Mouse (Mus musculus): ENCODE measurements at regions not wholly inside any gene's neighbourhood (a gene's known extent, or its start where the extent isn't known, plus 50 kb on each side); places are given as distances from the start of the nearest gene placed in this dataset.

DNA sequence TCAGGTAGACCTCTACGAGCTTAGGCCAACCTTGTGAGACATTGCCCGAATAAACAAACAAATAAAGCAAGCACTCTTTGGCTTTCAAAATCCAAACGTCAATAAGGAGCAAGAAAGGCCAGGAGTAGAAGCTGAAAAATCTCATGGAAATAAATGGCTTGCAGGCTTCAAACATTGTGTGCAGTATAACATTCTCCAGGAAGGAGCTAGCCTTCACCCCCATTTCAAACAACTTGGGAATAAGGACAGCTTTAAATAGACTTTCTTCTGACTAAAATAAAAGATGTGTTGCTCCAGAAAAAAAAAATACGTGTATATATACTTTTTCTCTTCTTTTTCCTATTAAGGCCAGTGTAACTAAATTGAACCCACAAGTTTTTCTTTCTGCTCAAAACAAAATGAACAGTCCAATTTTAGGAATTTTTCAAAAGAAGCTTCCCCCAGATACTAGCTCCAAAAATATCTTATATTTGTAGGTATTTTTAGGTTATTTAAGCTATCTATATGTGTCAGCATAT, 196.2 kb upstream of the Arpp21 start:
- no peak for DNase-seq

DNA sequence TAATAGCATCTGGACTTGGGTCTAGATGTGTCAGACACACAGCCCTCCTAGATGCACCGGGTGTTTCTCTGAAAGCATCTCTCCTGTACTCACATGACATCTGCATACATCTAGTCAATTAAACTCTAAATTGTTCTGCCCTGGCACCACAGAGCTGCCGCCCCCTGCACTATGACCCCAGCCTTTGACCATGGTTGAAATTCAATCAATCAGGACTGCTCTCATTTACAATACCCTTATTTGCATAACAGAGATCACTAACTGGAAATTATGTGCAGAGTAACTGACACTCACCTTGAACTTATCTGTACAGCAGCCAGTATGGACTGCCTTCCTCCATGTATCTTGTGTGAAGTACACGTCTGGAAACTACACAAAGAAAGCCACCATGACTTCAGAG, 193.5 kb upstream of the Arpp21 start:
- no peak for DNase-seq

DNA sequence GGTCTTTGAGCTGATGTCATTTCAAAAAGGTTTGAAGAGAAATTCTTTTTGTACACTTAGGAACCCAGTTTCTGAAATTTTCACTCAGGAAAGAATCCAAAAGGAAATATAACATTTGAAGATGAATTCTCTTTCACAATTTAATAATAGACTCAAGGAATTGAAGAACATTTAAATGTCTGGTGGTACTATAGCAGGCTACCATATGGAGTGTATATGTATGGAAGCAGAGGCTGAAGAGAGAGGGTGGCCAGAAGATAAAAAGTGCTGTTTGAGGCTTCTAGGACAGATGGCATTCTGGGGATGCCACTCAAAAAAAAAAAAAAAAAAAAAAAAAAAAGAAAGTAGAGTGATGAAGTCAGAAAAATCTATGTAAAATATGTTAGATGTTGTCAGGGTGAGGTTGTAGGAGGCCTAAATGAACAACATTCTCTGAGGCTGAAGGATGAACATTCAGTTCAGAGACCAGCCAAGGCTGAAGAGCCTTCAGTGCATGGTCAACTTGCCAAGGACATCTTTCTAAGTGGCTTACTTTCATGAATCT, 170.1 kb upstream of the Arpp21 start:
- DNase-seq: no peak

DNA sequence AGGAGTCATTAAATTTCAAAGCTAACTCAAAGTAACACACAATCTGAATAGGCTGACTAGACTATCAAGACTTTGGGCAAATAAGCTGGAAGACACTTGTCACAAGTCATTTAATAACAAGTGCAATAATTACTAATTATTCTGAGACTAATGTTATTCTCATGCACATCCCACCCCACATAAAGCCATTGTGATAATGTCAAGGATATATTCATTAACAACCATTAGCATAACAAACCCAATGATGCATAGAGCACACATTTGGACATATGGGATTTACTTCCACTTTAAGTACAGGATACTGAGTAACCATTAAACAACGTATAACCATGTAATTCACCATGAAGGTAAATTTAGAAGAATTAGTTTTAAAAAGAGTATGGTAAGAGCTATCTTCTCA, 135.0 kb upstream of the Arpp21 start:
- DNase-seq: no peak

DNA sequence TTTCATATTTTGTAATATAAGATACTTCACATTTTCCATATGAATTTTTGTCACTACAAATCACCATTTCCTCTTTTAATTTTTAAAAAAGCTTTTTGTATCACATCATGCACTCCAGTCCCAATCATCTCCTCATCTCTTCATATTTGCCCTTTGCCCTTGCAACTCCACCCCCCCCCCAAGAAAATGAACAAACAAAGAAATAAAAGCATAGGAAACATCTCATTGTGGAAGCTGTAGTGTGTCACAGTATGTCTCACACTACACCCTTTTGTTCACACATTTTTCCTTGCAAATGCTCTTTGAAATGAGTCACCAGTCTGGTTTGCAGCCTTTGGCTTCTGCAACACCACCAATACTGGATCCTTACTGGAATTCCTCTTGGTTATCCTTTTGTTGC, 131.6 kb upstream of the Arpp21 start:
- no peak for DNase-seq

DNA sequence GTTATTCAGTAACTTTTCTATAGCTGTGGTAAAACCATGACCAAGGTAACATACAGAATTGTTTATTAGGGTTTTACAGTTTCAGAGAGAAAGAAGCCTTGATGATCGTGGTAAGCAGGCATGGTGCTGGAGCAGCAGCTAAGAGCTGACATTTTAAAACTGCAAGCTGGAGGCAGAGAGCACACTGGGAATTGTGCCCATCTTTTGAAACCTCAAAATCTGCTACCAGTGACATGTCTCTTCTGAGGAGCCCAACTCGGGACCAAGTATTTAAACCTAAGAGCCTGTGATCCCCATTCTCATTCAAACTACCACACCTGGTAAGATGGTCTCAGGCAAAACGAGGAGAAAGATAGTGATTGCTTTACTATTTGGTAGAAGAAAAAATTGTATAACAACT, 125.6 kb upstream of the Arpp21 start:
- no peak for DNase-seq

DNA sequence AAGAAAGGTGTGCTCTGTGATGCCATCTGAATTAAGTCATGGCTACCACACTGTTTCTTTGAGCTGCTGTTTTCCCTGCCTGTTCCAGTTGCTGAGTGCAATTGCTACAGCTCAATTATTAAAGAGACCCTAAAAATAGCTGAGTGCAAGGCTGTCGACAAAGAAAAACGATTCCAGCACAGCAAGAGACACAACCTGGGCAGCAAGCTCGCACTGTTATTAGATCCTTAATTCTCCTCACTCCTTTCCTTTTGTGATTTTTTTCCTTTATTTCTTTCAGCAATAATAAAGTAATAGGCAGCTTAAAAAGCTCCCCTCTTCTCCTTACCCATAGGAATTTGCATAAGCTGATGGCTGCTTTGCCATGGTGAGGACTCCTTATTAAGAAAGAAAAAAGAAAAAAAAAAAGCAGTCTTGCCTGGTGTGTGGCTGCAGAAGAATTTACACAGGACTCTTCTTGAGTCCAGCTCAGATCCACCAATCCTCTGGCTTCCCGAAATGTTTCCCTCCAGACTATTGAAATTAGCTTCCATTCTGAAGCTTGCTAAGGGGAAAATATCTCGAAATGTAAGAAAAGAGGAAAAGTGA, 123.1 kb upstream of the Arpp21 start:
- no peak for DNase-seq

DNA sequence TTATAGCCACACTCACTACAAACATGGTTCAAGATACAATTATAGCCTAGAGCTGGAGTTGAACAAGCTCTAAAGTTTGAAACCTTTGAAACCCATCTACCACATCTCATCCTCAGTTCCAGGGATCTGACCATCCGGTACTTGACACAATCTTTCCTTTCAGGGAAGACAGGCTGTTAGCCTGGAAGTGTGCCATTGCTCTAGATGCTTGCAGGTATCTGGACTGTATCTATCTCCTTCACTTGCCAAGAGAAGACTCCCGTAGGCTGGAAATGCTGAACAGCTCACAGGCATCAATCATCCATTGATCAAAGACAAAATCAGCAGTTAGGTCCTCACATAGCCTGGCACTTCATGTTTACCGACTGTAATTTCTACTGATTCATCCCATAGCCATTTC, 117.5 kb upstream of the Arpp21 start:
- DNase-seq: no peak

DNA sequence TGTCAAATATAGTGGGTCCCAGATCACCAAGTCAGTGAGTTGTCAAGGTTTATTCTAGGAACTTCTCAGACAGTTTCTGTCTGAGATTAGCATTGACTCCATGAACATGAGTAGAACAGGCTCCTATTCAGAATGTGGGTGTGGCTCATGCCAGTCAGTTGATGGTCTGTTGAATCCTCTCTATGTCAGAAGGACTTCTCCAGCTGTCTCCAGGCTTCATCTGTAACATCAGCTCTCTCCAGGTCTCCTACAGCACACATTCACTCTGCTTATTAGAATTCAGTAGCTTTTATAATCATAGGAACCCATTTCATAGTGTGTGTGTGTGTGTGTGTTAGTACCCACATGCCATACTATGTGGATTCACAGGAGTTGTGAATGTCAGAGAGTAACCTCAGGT, 113.2 kb upstream of the Arpp21 start:
- no peak for DNase-seq

DNA sequence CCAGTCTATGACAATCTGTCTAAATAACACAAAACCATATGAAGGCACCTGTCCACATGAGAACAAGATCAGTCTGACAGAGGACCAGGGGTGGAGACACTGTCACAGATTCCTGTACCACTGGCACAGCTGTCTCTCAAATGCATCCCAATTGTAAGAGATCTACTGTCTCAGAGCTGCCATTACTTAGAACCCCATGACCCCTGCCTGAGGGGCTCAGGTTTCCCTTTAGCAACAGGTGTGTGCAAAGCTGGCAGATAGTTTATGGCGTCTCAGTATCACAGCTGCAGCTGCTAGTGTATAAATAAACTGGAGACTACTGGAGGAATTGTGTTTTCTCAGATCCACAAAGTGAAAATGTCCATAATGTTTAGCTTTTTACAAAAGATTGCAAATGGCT, 109.1 kb upstream of the Arpp21 start:
- DNase-seq: no peak

DNA sequence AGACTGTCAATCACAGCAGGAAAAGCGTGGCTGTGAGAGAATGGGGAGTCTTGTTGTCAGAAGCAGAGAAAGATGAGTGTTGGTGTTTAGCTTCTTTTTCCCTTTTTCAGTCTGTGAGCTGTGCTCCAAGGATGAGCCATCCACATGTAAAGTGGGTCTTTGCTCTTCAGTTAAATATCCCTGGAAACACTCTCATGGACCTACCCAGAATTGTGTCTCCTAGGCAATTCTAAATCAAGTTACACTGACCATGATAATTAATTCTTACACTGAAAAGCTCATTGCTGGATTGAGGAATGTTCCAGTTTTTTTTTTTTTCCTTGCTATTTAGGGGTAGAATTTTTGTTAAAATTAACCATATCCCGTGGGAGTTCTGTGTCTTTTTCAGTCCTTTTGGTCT, 104.6 kb upstream of the Arpp21 start:
- no peak for DNase-seq

DNA sequence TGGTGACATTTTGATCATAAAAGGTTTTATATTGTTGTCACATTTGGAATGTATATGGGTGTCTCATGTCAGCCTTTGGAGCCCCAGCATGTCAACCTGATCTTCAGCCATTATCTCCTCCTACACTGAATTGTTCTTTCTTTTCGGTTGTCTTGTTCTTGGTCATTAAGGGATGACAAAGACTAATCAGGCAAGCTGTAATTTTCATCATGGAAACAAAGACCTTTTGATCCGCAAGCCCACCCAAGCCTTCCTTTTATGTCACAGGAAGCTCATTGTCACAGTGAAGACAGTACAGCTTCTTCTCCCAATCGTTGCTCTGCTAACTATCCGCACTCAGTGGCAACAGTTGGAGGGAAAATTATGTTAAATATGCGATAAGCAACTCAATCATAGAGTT, 84.3 kb upstream of the Arpp21 start:
- no peak for DNase-seq

DNA sequence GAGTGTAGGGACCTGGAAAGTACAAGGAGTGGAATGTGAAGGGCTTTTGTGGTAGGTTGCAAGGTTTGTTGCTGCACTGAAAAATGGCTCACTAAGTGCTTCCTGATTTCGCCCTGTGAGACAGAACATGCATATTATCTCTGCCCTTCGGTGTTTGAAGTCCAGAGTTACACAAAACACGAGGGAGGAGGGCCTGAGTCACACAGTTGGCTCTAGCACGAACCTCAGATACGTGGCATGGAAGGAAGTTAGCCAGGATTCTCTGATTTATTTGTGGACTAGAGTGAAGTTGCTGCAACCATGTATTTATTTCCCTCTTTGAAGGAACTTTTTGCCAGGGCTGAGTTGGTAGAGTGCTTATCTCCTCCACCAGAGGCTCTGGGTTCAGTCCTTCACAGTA, 73.2 kb upstream of the Arpp21 start:
- DNase-seq: peak in 1 of 2 experiments; percentile 10

DNA sequence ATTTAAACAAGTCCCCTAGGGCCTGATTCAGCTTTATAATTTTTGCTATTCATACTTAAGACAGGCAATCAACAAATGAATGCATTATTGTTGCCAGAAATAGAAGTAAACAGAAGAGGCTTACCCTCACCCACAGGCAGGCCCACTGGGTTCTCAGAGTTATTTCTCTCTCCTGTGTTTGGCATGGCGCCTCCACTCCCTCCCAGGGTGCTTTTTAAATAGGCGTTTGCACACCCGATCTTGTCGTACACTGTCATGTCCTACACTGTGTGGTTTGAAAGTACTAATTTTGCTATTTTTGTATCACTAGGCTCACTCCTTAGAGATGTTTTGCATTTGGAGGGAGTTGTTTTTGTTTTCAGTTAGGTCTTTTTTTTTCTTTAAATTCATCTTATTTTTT, 72.1 kb upstream of the Arpp21 start:
- DNase-seq: no peak

DNA sequence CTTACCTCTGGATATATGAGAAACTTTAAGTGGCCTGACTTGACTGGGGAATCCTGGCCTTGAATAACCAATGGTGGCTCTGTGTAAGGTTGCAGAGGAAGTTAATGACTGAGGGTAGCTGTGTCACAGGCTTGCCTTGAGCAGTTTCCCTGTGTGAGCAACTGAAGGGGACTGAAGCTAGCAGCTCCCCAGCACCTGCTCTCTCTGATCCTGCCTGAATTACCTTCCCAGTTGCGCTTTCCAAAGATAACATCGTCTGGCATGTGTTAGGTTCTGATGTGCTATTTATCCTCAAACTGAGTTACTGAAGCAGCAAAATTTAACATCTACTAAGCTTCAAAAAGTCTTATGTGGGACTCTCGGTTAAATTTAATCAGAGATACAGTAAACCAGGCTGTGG, 56.1 kb upstream of the Arpp21 start:
- no peak for DNase-seq

Small RNAs in the stretch of these regions (microRNA-seq; reads per million reads assigned to microRNA genes)
- gene Gm27847: 0 reads per million in 2 experiments
